Mouse (Mus musculus): Measurements from ENCODE around the gene Olfr49. TPM values are rescaled to one million over a fixed set of nuclear protein-coding genes. Genes with fewer than 3 reads are reported as not detected.

Olfr49 gene
- polyA plus RNA-seq, 1 experiment from 2014 or later: not detected

Other genes starting within 250 kb of the Olfr49 start
- 345 and 374 TPM in 2 replicates for gene Dad1, start 30.8 kb downstream of the Olfr49 start, polyA plus RNA-seq (2015; fragmentation: Nextera tagmentation; extraction: Ambion mirVana)
- gene Abhd4, start 30.8 kb downstream of the Olfr49 start, polyA plus RNA-seq (2015; fragmentation: Nextera tagmentation; extraction: Ambion mirVana): 58.2 and 66.3 TPM in 2 replicates
- gene Oxa1l, start 75.9 kb upstream of the Olfr49 start, polyA plus RNA-seq (2015; fragmentation: Nextera tagmentation; extraction: Ambion mirVana): 55.1 and 58.5 TPM in 2 replicates
- 4.5 and 5.9 TPM in 2 replicates for gene Slc7a7, start 132.8 kb upstream of the Olfr49 start, polyA plus RNA-seq (2015; fragmentation: Nextera tagmentation; extraction: Ambion mirVana)
- gene Mrpl52, start 142.0 kb upstream of the Olfr49 start, polyA plus RNA-seq (2015; fragmentation: Nextera tagmentation; extraction: Ambion mirVana): 241 and 251 TPM in 2 replicates
- 51.1 and 53.4 TPM in 2 replicates for gene Mmp14, start 146.7 kb upstream of the Olfr49 start, polyA plus RNA-seq (2015; fragmentation: Nextera tagmentation; extraction: Ambion mirVana)
- gene Lrp10, start 179.2 kb upstream of the Olfr49 start, polyA plus RNA-seq (2015; fragmentation: Nextera tagmentation; extraction: Ambion mirVana): 30.3 and 34.3 TPM in 2 replicates
- 39.7 and 42.2 TPM in 2 replicates for gene Rem2, start 191.2 kb upstream of the Olfr49 start, polyA plus RNA-seq (2015; fragmentation: Nextera tagmentation; extraction: Ambion mirVana)
- 89.7 and 101 TPM in 2 replicates for gene Prmt5, start 232.6 kb upstream of the Olfr49 start, polyA plus RNA-seq (2015; fragmentation: Nextera tagmentation; extraction: Ambion mirVana)

Data from hindbrain, embryonic 15.5 days (tissue).